Mouse (Mus musculus): ENCODE data around the gene Ppm1a.
A peak's percentile ranks its signal among the peaks of the same experiment; 100 is the strongest.

Gene Ppm1a

GRCm38 (mm10) chr12:72828846-72829556 lies 71.7 kb downstream of the Ppm1a start:
- DNase-seq: no peak

- DNase-seq: no peak
Measured at GRCm38 (mm10) chr12:72829777-72830176, 72.5 kb downstream of the Ppm1a start.

GRCm38 (mm10) chr12:72830317-72830716 lies 73.1 kb downstream of the Ppm1a start:
- no peak for DNase-seq

GRCm38 (mm10) chr12:72831711-72832432 lies 74.6 kb downstream of the Ppm1a start:
- peak; percentile 78 for DNase-seq

- DNase-seq: no peak
Measured at GRCm38 (mm10) chr12:72834773-72835517, 77.7 kb downstream of the Ppm1a start.

GRCm38 (mm10) chr12:72835518-72836015 lies 78.3 kb downstream of the Ppm1a start:
- DNase-seq: no peak

- DNase-seq: no peak
Measured at GRCm38 (mm10) chr12:72837302-72837701, 80.0 kb downstream of the Ppm1a start.

GRCm38 (mm10) chr12:72841500-72841899 lies 84.2 kb downstream of the Ppm1a start:
- DNase-seq: no peak

- DNase-seq: no peak
Measured at GRCm38 (mm10) chr12:72843135-72843534, 85.9 kb downstream of the Ppm1a start.

GRCm38 (mm10) chr12:72843555-72843954 lies 86.3 kb downstream of the Ppm1a start:
- DNase-seq: no peak

GRCm38 (mm10) chr12:72843973-72844620 lies 86.8 kb downstream of the Ppm1a start:
- DNase-seq: no peak

- no peak for DNase-seq
Measured at GRCm38 (mm10) chr12:72845946-72846345, 88.7 kb downstream of the Ppm1a start.

- DNase-seq: no peak
Measured at GRCm38 (mm10) chr12:72847725-72848124, 90.5 kb downstream of the Ppm1a start.

Measured in right cerebral cortex, postnatal 14 days (tissue).